Mouse (Mus musculus) midbrain, embryonic 12.5 days (tissue): Measurements from ENCODE around the gene Rpl7a. TPM values are rescaled to one million over a fixed set of nuclear protein-coding genes. Genes with fewer than 3 reads are reported as not detected.
A peak's percentile ranks its signal among the peaks of the same experiment; 100 is the strongest.

Experiments used
- ATAC-seq: fragments of 200-750 bp; cut with Nextera tagmentation; 2 replicates; pipeline ENCODE4 v1.8.0; 2017; ENCODE audit warnings: low read depth, moderate TSS enrichment, moderate library complexity; ENCODE audit not compliant: low FRiP score
- H3K27ac ChIP-seq: fragments of 300-500 bp; sonication (generic); replicated peaks from 2 replicates; pipeline ENCODE4 v1.5.1; 2016; ENCODE audit warnings: mild to moderate bottlenecking
- H3K27me3 ChIP-seq: fragments of 300-500 bp; sonication (generic); 2 replicates; pipeline ENCODE4 v1.6.1; 2016; ENCODE audit warnings: mild to moderate bottlenecking
- H3K36me3 ChIP-seq: fragments of 300-500 bp; sonication (generic); 2 replicates; pipeline ENCODE4 v1.6.1; 2016
- H3K4me1 ChIP-seq: fragments of 300-500 bp; sonication (generic); 2 replicates; pipeline ENCODE4 v1.6.1; 2016
- H3K4me2 ChIP-seq: fragments of 300-500 bp; sonication (generic); replicated peaks from 2 replicates; pipeline ENCODE4 v1.6.1; 2016; ENCODE audit warnings: mild to moderate bottlenecking, moderate library complexity
- H3K4me3 ChIP-seq: fragments of 300-500 bp; sonication (generic); 2 replicates; pipeline ENCODE4 v1.5.1; 2016; ENCODE audit warnings: mild to moderate bottlenecking
- H3K9ac ChIP-seq: fragments of 300-500 bp; sonication (generic); replicated peaks from 2 replicates; pipeline ENCODE4 v1.6.1; 2016; ENCODE audit warnings: mild to moderate bottlenecking, moderate library complexity
- H3K9me3 ChIP-seq: fragments of 300-500 bp; sonication (generic); 2 replicates; pipeline ENCODE4 v1.6.1; 2016; ENCODE audit warnings: mild to moderate bottlenecking
- WGBS: fragments of 180-500 bp; shearing (Covaris S2); methylation state at CpG from one replicate; pipeline ENCODE4 v1.1.7; 2016; 5-methylcytosine and 5-hydroxymethylcytosine counted together
- polyA plus RNA-seq: library from polyadenylated mRNA; unstranded; fragments of >200 nt; fragmentation: Nextera tagmentation; extraction: Ambion mirVana; gene quantifications from 2 replicates; pipeline ENCODE4 v1.2.1, GENCODE M21; 2016

The Rpl7a gene
- polyA plus RNA-seq, 1 experiment from 2014 or later, result 488 TPM

- Histone ChIP-seq H3K27ac (peak overlapping the region; percentile 84), H3K36me3 (peaks cover 56% of the 10 kb centered on the region), H3K27me3 (no peaks in the 10 kb centered on the region), H3K4me3 (peak overlapping the region; percentile 85), H3K4me1 (peaks cover 34% of the 10 kb centered on the region), H3K9ac (peak overlapping the region; percentile 63), H3K4me2 (peak overlapping the region; percentile 83), H3K9me3 (no peaks in the 10 kb centered on the region)
- ATAC-seq, result no peak
- WGBS, result 10% methylated on average over 7 of the region's 7 CpGs
These were observed 7.3 kb upstream of the Rpl7a start for GRCm38 (mm10) chr2:26903311-26903710.

- Histone ChIP-seq H3K9ac (0 out of 2 replicates have a peak overlapping the region, but pooled peaks have one; percentile 6), H3K27me3 (no peaks in the 10 kb centered on the region), H3K27ac (no peak overlapping the region), H3K9me3 (no peaks in the 10 kb centered on the region), H3K36me3 (peaks cover 36% of the 10 kb centered on the region), H3K4me1 (peaks cover 48% of the 10 kb centered on the region), H3K4me2 (no peak overlapping the region), H3K4me3 (no peak overlapping the region)
- ATAC-seq, result no peak
- 83% methylated on average over 2 of the region's 2 CpGs for WGBS
These were observed 4.6 kb upstream of the Rpl7a start for GRCm38 (mm10) chr2:26905936-26906335.

- no peak overlapping the region for H3K4me3 ChIP-seq
- H3K4me2 ChIP-seq, result no peak overlapping the region
- no peak overlapping the region for H3K9ac ChIP-seq
- peaks cover 44% of the 10 kb centered on the region for H3K4me1 ChIP-seq
- H3K9me3 ChIP-seq, result no peaks in the 10 kb centered on the region
- no peak for ATAC-seq
- H3K27me3 ChIP-seq, result no peaks in the 10 kb centered on the region
- no peak overlapping the region for H3K27ac ChIP-seq
- peaks cover 37% of the 10 kb centered on the region for H3K36me3 ChIP-seq
- WGBS, result 89% methylated on average over 3 of the region's 3 CpGs
These were observed 4.1 kb upstream of the Rpl7a start for GRCm38 (mm10) chr2:26906431-26906830.

- H3K27ac ChIP-seq, result no peak overlapping the region
- H3K4me1 ChIP-seq, result peaks cover 44% of the 10 kb centered on the region
- no peak overlapping the region for H3K4me3 ChIP-seq
- no peak overlapping the region for H3K4me2 ChIP-seq
- H3K36me3 ChIP-seq, result peaks cover 43% of the 10 kb centered on the region
- H3K27me3 ChIP-seq, result no peaks in the 10 kb centered on the region
- no peak for ATAC-seq
- WGBS, result 65% methylated on average over 4 of the region's 4 CpGs
- no peaks in the 10 kb centered on the region for H3K9me3 ChIP-seq
- no peak overlapping the region for H3K9ac ChIP-seq
These were observed 3.5 kb upstream of the Rpl7a start for GRCm38 (mm10) chr2:26907109-26907508.

- Histone ChIP-seq H3K27me3 (no peaks in the 10 kb centered on the region), H3K4me2 (peak overlapping the region; percentile 72), H3K9ac (peak overlapping the region; percentile 84), H3K4me1 (peaks cover 43% of the 10 kb centered on the region), H3K4me3 (peak overlapping the region; percentile 89), H3K27ac (no peak overlapping the region), H3K36me3 (peaks cover 61% of the 10 kb centered on the region), H3K9me3 (no peaks in the 10 kb centered on the region)
- ATAC-seq, result no peak
- 83% methylated on average over 18 of the region's 18 CpGs for WGBS
These were observed 1.7 kb upstream of the Rpl7a start for GRCm38 (mm10) chr2:26908710-26909386.

GRCm38 (mm10) chr2:26909387-26909784 is 1.2 kb upstream of the Rpl7a start:
- peak overlapping the region; percentile 72 for H3K4me2 ChIP-seq
- peak overlapping the region; percentile 89 for H3K4me3 ChIP-seq
- H3K9ac ChIP-seq, result peak overlapping the region; percentile 84
- H3K36me3 ChIP-seq, result peaks cover 65% of the 10 kb centered on the region
- peaks cover 41% of the 10 kb centered on the region for H3K4me1 ChIP-seq
- no peaks in the 10 kb centered on the region for H3K9me3 ChIP-seq
- 0 out of 2 replicates have a peak overlapping the region, but pooled peaks have one; percentile 95 for H3K27ac ChIP-seq
- no peaks in the 10 kb centered on the region for H3K27me3 ChIP-seq
- ATAC-seq, result no peak

- peak; percentile 41 for ATAC-seq
- H3K4me1 ChIP-seq, result peaks cover 56% of the 10 kb centered on the region
- peak overlapping the region; percentile 100 for H3K4me2 ChIP-seq
- H3K9ac ChIP-seq, result peak overlapping the region; percentile 98
- peak overlapping the region; percentile 89 for H3K4me3 ChIP-seq
- H3K27ac ChIP-seq, result peak overlapping the region; percentile 95
- H3K36me3 ChIP-seq, result peaks cover 52% of the 10 kb centered on the region
- H3K27me3 ChIP-seq, result no peaks in the 10 kb centered on the region
- H3K9me3 ChIP-seq, result no peaks in the 10 kb centered on the region
- WGBS, result under 1% methylated on average over 37 of the region's 37 CpGs
These were observed 616 bp downstream of the Rpl7a start for GRCm38 (mm10) chr2:26910994-26911765.

GRCm38 (mm10) chr2:26912253-26912770 is 1.7 kb downstream of the Rpl7a start:
- Histone ChIP-seq H3K4me1 (peaks cover 64% of the 10 kb centered on the region), H3K27ac (no peak overlapping the region), H3K4me3 (peak overlapping the region; percentile 89), H3K4me2 (peak overlapping the region; percentile 100), H3K36me3 (peaks cover 42% of the 10 kb centered on the region), H3K27me3 (no peaks in the 10 kb centered on the region), H3K9me3 (no peaks in the 10 kb centered on the region), H3K9ac (peak overlapping the region; percentile 98)
- WGBS, result 76% methylated on average over 5 of the region's 5 CpGs
- no peak for ATAC-seq

- Histone ChIP-seq H3K4me1 (peaks cover 57% of the 10 kb centered on the region), H3K4me3 (no peak overlapping the region), H3K9ac (no peak overlapping the region), H3K9me3 (no peaks in the 10 kb centered on the region), H3K27me3 (no peaks in the 10 kb centered on the region), H3K36me3 (peaks cover 40% of the 10 kb centered on the region), H3K27ac (no peak overlapping the region), H3K4me2 (no peak overlapping the region)
- ATAC-seq, result no peak
- 90% methylated on average over 17 of the region's 17 CpGs for WGBS
These were observed 3.0 kb downstream of the Rpl7a start for GRCm38 (mm10) chr2:26913416-26914147.

GRCm38 (mm10) chr2:26914148-26914941 is 3.8 kb downstream of the Rpl7a start:
- WGBS, result 68% methylated on average over 8 of the region's 8 CpGs
- no peak overlapping the region for H3K27ac ChIP-seq
- no peak overlapping the region for H3K4me3 ChIP-seq
- ATAC-seq, result no peak
- H3K9me3 ChIP-seq, result no peaks in the 10 kb centered on the region
- no peaks in the 10 kb centered on the region for H3K27me3 ChIP-seq
- peaks cover 48% of the 10 kb centered on the region for H3K36me3 ChIP-seq
- no peak overlapping the region for H3K9ac ChIP-seq
- peaks cover 50% of the 10 kb centered on the region for H3K4me1 ChIP-seq
- H3K4me2 ChIP-seq, result peak overlapping the region; percentile 90; the same call in 1 of the 2 replicates
